Mouse (Mus musculus) embryonic fibroblast, embryonic 13.5 days (primary cell): ENCODE data around the gene Pnkd. TPM values are rescaled to one million over a fixed set of nuclear protein-coding genes. Genes with fewer than 3 reads are reported as not detected.

Source experiments
- H3K27ac ChIP-seq: 2 replicates; pipeline ENCODE4 v1.5.1; 2012; ENCODE audit warnings: low read length, control low read depth, inconsistent platforms; ENCODE audit not compliant: insufficient read depth
- H3K4me1 ChIP-seq: 2 replicates; pipeline ENCODE4 v1.6.1; 2011; ENCODE audit warnings: low read length; ENCODE audit not compliant: control insufficient read depth, insufficient read depth
- H3K4me3 ChIP-seq: 2 replicates; pipeline ENCODE4 v1.5.1; 2011; ENCODE audit warnings: mild to moderate bottlenecking, control low read depth, low read length; ENCODE audit not compliant: insufficient read depth
- CTCF ChIP-seq: IDR thresholded peaks from 2 replicates; pipeline ENCODE4 v1.5.1; 2011; ENCODE audit warnings: mild to moderate bottlenecking, control low read depth, low read length, moderate library complexity, borderline replicate concordance; ENCODE audit not compliant: insufficient read depth
- POLR2A ChIP-seq: IDR thresholded peaks from 2 replicates; pipeline ENCODE4 v1.6.1; 2011; ENCODE audit warnings: low read depth, mild to moderate bottlenecking, control low read depth, low read length, moderate library complexity
- polyA plus RNA-seq: library from polyadenylated mRNA; stranded (reverse); fragments of >200 nt; gene quantifications from 2 replicates; pipeline ENCODE4 v1.2.4, GENCODE M21; 2011; ENCODE audit warnings: low read depth; ENCODE audit not compliant: missing spikeins, insufficient read length

Gene Pnkd
- polyA plus RNA-seq, 1 experiment: 21.5 TPM

DNA sequence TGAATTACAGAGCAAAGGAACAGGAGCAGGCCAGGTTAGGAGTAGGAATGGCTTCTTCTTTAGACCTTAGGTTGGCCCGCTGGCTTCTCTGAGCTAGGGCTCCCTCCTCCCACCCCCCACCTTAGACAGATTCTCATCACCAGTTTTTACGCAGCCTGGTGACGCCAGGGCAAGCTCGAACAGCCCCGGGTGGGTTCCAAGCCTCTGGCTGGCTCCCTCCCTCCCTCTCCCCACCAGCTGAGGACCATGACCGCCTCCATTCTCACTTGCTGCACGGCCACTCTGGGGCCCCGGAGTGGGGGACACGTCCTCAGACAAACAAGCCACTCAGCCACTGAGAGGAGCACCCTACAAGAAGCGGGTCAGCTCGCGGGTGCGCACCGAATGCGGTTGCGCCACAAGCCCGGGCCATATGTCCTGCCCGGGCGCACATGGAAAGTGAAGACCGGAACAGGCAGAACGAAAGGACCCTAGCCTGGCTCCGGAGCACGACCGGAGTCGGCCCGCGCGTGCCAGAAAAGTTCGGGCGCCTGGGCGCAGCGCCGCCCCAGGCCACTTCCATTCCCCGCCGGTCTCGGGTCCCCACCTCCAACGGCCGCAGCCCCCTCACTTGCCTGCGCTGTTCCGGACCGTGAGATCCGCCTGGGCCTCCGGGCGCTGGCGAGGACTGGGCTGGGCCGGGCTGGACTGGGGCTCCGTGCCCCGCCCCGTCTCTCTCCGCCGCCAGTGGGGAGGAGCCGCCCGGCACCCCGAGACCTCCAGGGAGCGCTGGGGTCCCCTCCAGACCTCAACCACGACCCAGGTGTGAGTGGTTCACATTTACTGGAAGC lies 19.0 kb downstream of the Pnkd start:
- TF ChIP-seq POLR2A: peak; percentile 89
- no peak for TF ChIP-seq CTCF
- Histone ChIP-seq H3K27ac (peak overlapping the region; percentile 88), H3K4me3 (peak overlapping the region; percentile 87), H3K4me1 (peaks cover 19% of the 10 kb centered on the region)

DNA sequence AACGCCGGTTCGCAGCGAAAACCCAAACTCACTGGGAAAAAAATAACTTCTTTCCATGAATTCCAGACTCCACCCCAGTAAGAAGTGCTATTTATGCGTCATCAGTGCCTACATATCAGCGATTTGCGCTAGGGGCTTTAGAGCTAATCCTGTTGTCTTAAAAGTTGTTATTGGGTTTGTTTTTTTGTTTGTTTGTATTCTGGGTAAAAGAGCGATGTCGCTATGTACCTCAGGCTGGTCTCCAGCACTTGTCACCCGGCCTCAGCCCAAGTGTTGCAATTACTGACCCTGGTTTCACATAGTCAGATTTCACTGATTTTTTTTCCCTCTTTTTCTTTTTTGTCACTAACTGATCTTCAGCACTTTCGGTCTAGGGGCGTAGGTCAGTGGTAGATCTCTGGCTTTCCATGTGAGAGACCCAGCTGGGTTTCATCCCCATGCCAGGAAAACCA lies 19.6 kb downstream of the Pnkd start:
- 0 out of 2 replicates have a peak, but pooled peaks have one; percentile 18 for TF ChIP-seq POLR2A
- no peak for TF ChIP-seq CTCF
- peak overlapping the region; percentile 88 for H3K27ac ChIP-seq
- H3K4me1 ChIP-seq: peaks cover 15% of the 10 kb centered on the region
- peak overlapping the region; percentile 87 for H3K4me3 ChIP-seq

DNA sequence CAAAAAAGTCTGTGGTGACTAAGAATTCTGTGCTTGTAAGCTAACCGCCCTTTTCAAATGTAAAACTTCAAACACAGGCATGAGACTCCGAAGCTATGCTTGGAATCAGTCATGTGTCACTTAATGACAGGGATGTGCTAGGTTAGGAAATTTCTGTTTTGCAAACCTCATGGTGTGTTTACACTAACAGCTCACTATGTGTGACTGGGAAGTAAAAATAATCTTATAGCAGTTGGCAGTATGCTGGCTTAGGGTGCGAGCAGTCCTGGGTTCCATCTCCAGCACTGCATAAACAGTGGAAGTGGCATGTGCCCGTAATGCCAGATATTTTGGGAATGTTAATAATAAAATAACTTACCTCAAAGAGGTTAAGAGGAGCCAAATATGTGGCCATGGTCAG lies 20.2 kb downstream of the Pnkd start:
- peaks cover 14% of the 10 kb centered on the region for H3K4me1 ChIP-seq
- peak overlapping the region; percentile 25; the same call in 1 of the 2 replicates for H3K27ac ChIP-seq
- no peak overlapping the region for H3K4me3 ChIP-seq
- no peak for TF ChIP-seq CTCF
- TF ChIP-seq POLR2A: no peak

DNA sequence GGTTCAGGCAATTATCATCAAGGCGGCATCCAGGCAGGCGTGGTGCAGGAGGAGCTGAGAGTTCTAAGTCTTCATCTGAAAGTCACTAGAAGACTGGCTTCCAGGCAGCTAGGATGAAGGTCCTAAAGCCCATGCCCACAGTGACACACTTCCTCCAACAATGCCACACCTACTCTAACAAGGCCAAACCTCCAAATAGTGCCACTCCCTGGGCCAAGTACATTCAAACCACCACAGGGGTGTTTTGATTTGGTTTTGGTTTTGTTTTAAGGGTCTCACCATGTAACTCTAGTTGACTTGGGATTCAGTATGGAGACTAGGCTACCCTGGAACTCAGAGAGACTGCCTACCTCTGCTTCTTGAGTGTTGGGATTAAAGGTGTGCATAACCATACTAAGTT lies 20.8 kb downstream of the Pnkd start, which contains the start of gene Tmbim1:
TSS of gene Tmbim1 (minus strand) at position 101 of the 400 bp plus-strand sequence.
- peaks cover 14% of the 10 kb centered on the region for H3K4me1 ChIP-seq

DNA sequence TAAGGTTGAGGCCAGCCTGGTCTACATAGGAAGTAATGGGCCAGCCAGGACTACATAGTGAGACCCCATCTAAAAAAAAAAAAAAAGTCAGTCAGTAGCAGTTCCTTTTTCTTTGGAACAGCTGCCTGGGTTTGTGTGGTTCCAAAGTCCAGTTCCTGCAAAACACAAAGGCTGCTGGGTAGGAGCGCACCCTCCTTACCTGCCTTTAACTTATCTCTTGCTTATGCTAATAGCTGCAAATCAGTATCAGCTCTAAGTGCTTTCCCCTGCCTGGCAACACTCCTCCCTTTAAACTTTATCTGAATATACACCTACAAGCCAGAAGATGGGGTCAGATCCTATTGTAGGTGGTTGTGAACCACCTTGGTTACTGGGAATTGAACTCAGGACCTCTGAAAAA lies 22.4 kb downstream of the Pnkd start:
- TF ChIP-seq POLR2A (no peak), CTCF (no peak)
- no peak overlapping the region for H3K27ac ChIP-seq
- no peak overlapping the region for H3K4me3 ChIP-seq
- H3K4me1 ChIP-seq: peaks cover 5% of the 10 kb centered on the region; the same call in 1 of the 2 replicates

More for the DNA sequence above, 20.8 kb downstream of the Pnkd start, which contains the start of gene Tmbim1:
- Histone ChIP-seq H3K4me3 (peak within 1 kb of the TSS; percentile 87), H3K27ac (peak within 1 kb of the TSS; percentile 88)
- no peak for TF ChIP-seq CTCF

DNA sequence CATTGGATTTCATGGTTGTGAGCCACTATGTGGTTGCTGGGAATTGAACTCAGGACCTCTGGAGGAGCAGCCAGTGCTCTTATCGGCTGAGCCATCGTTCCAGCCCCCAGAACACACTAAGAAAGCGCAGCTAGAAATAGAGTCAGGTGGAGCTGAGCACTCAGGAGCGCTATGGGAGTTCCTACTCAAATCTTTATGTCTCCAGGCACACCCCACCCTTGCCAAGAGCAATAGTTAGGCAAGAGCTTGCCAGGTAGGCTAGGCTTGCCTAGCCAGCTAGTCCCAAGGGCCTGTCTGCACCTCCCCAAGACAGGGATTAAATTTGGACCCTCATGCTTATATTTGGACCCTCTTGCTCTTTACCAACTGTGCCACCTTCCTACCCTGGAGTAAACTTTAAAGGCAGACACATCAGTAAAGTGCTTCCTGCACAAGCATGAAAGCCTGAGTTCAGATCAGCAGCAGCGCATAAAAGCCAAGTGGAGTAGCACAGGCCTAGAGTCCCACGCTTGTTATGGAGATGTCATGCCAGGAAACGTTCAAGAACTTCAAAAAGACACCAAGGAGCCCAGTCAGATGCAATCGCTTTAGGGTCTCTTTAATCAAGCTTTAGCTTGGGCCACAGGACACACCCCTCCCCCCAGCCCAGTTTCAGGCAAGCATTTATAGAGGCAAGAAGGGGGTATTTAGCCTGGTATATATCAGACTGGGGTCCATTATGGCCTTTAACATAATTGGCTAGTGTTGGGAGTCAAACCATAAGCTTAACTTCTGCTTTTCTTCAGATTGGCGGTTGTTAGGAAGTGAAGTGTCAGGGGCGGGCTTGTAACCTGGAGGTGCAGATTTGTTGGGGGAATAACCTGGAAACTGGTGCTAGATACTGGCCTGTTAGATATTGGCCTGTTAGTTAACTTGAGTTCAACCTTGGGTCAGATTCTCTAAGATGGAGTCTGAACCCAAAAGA lies 23.6 kb downstream of the Pnkd start:
- H3K4me1 ChIP-seq: peaks cover 3% of the 10 kb centered on the region; the same call in 1 of the 2 replicates
- H3K27ac ChIP-seq: no peak overlapping the region
- no peak for TF ChIP-seq CTCF
- TF ChIP-seq POLR2A: no peak
- no peak overlapping the region for H3K4me3 ChIP-seq

DNA sequence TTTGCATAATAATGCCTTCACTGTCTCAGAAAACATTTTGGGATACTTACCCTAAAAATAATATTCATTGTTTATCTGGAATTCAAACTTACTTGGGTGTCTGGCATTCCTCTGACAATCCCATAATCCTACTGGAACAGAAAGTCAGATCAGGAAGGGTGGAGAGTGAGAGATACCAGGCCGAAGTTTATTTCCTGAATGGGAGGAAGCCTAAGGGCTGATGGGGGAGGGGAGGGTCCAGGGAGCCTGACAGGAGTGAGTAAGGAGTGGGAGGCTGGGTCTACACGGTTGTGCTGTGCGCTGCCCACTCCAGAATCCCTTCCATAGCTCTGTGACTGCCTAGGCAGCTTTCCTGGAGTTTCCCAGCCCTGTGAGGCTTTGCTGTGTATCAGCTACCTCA lies 25.0 kb downstream of the Pnkd start:
- Histone ChIP-seq H3K4me3 (no peak overlapping the region), H3K27ac (no peak overlapping the region), H3K4me1 (peaks cover 3% of the 10 kb centered on the region; the same call in 1 of the 2 replicates)
- TF ChIP-seq POLR2A (no peak), CTCF (no peak)

DNA sequence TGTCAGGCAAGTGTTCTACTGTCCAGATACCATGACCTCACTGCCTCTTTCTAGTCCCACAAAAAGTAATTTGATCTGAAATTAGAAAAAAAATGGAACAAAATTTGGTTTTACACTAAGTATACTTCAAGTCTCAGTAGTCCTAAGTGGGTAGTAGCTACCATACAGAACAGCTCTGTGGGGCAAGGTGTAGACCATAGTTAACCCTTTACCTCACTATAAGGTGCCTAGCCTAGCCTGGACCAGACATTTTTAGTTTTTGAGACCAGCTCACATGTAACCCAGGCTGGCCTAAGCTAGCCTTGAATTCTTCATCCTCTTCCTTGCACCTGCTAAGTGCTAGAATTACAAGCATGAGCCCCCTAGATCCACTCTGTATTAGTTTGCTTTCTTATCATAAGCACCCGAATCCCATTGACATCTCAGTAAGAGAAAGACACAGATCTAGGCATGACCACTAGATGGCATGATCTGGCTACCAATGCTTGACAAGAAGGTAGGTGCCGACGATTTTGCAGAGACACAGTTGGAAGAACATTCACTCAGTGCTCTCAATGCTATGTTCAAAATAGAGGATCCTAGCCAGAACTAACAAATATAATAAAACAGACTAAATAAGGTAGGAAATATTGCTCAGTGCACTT lies 28.4 kb downstream of the Pnkd start:
- Histone ChIP-seq H3K4me1 (no peaks in the 10 kb centered on the region), H3K27ac (no peak overlapping the region), H3K4me3 (no peak overlapping the region)
- TF ChIP-seq CTCF (peak; percentile 37; the same call in 1 of the 2 replicates), POLR2A (no peak)

DNA sequence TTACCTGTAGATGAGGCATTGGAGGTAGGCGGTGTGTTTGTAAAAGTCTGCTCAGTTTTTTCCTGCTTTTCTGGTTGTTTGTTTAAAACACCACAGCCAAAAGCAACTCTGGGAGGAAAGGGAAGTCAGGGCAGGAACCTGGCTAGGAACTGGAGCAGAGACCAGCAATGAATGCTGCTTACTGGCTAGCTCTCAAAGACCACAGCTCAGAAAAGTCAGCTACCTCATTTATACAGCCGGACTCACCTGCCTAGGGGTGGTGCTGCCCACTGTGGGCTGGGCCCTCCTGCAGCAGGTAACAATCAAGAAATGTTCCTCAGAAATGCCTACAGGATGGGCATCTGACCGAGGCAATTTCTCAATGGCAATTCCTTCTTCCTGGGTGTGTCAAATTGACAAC lies 30.1 kb downstream of the Pnkd start:
- TF ChIP-seq CTCF (no peak), POLR2A (no peak)

More for the DNA sequence above, 30.1 kb downstream of the Pnkd start:
- no peak overlapping the region for H3K27ac ChIP-seq
- no peaks in the 10 kb centered on the region for H3K4me1 ChIP-seq
- no peak overlapping the region for H3K4me3 ChIP-seq
